Comparison of ENCODE assay signal across 9 mouse cellular contexts in the genomic region with DNA sequence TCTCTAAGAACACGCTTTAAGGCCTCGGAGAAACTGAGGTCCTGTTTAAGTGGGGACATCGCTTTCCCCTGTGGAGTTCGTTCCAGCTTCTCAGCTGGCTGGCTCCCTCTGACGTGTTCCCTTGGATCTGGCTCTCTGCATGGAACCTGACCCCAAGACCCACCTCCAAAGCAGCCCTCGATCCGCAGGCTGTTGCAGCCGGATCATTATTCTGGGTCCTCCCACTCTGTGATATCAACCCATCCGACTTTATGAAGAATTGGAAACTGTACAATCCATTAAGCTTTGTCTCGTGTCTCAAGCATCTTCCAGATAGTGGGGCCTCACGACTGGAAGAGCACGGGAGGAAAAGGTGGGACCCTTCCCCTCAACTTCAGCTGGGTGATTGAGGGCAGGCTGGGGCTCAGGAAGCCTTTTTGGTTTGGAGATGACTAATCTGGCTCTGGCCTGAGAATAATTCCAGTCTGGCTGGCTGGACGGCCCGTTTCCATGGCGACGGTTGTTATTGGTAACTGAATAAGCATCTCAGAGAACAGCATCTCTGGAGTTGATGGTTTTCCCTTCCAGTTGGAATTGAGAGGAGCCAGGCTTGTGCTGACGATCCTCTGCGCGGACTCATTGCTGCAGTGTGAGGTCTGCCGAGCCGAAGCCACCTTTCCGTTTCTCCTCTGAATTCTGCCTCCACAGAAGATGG. TPM values are rescaled to one million over a fixed set of nuclear protein-coding genes. Genes with fewer than 3 reads are reported as not detected.
DNase-seq lines count a peak whose midpoint lies in the region; ATAC-seq lines count a peak whose summit lies in the region.
"Had no signal": no experiment of that assay in that cellular context is flagged by ENCODE, and none has a peak within 500 bp of the region (broad histone marks: within the 10 kb centered on the region; RNA-seq: fewer than 3 reads in every experiment).

No protein-coding gene starts in this region.

- peak overlapping the region; percentile 23; the same call in 1 of the 2 replicates for H3K27ac ChIP-seq in neural tube, embryonic 15.5 days (replicated peaks)
- no peak overlapping the region for H3K27ac ChIP-seq in kidney, embryonic 15.5 days
- H3K27ac ChIP-seq: limb, embryonic 12.5 days had no signal

- H3K4me1 ChIP-seq in neural tube, embryonic 15.5 days, result peaks cover 14% of the 10 kb centered on the region
- H3K4me1 ChIP-seq in kidney, embryonic 15.5 days, result no peaks in the 10 kb centered on the region
- H3K4me1 ChIP-seq: limb, embryonic 12.5 days had no signal

- WGBS in neural tube, embryonic 15.5 days, result 41% methylated on average over 22 of the region's 22 CpGs
- WGBS in kidney, embryonic 15.5 days, result 68% methylated on average over 22 of the region's 22 CpGs

- no peaks in the 10 kb centered on the region for H3K36me3 ChIP-seq in neural tube, embryonic 15.5 days
- H3K36me3 ChIP-seq in kidney, embryonic 15.5 days, result no peaks in the 10 kb centered on the region
- H3K36me3 ChIP-seq: limb, embryonic 12.5 days had no signal

- 0 out of 2 replicates have a peak, but pooled peaks cover 4% of the 10 kb centered on the region for H3K27me3 ChIP-seq in neural tube, embryonic 15.5 days (replicated peaks)
- 0 out of 2 replicates have a peak, but pooled peaks cover 11% of the 10 kb centered on the region for H3K27me3 ChIP-seq in kidney, embryonic 15.5 days

- peak; percentile 90 for DNase-seq in Muller cell, postnatal 12 days (ENCODE audit: inconsistent ontology term)
- DNase-seq in brain, embryonic 18.5 days (ENCODE audit: low read depth, low spot score), result peak; percentile 74
- DNase-seq in forelimb bud, embryonic 11.5 days (ENCODE audit: low read depth, low spot score), result peak; percentile 51
- DNase-seq in left cerebral cortex, adult 11 months (ENCODE audit: low spot score), result peak; percentile 70
- no peak for DNase-seq in heart, postnatal 36 days
- no peak for DNase-seq in ovary, adult 18-20 months (ENCODE audit: low spot score)

- peak; percentile 71; the same call in 1 of the 2 replicates for ATAC-seq in neural tube, embryonic 15.5 days (ENCODE audit: low FRiP score)
- no peak for ATAC-seq in kidney, embryonic 15.5 days (replicated peaks; ENCODE audit: low FRiP score)

- intact Hi-C loops in heart, postnatal 36 days (cut with DNase I), result no loop called here

- peak overlapping the region; percentile 15; the same call in 1 of the 2 replicates for H3K4me2 ChIP-seq in neural tube, embryonic 15.5 days
- no peak overlapping the region for H3K4me2 ChIP-seq in kidney, embryonic 15.5 days
- H3K4me2 ChIP-seq: limb, embryonic 12.5 days had no signal

- H3K4me3 ChIP-seq in neural tube, embryonic 15.5 days (replicated peaks), result no peak overlapping the region
- no peak overlapping the region for H3K4me3 ChIP-seq in kidney, embryonic 15.5 days (replicated peaks)
- H3K4me3 ChIP-seq: limb, embryonic 12.5 days had no signal

- H3K9ac ChIP-seq in neural tube, embryonic 15.5 days (replicated peaks), result no peak overlapping the region
- H3K9ac ChIP-seq in kidney, embryonic 15.5 days, result no peak overlapping the region
- H3K9ac ChIP-seq: limb, embryonic 12.5 days had no signal

- no peaks in the 10 kb centered on the region for H3K9me3 ChIP-seq in neural tube, embryonic 15.5 days (replicated peaks)
- H3K9me3 ChIP-seq in kidney, embryonic 15.5 days (replicated peaks), result no peaks in the 10 kb centered on the region
- H3K9me3 ChIP-seq: limb, embryonic 12.5 days had no signal

RNA-seq across cellular contexts. Expression of a gene that starts 50.4 kb away (rescaled TPM):
- 20.8 and 23.4 TPM in 2 replicates for polyA plus RNA-seq in neural tube, embryonic 15.5 days (2015; fragmentation: Nextera tagmentation; extraction: Ambion mirVana)
- total RNA-seq in heart, postnatal 36 days (2021), result 1 to 10 TPM; 1.0 to 1.4 TPM
- polyA plus RNA-seq in kidney, embryonic 15.5 days (2015; fragmentation: Nextera tagmentation; extraction: Ambion mirVana), result 1.7 and 2.7 TPM in 2 replicates

Comparison
In these comparisons a context has a peak if more than half of its experiments do, and no peak if none do; other contexts are left out.
1. DNase-seq: peak in Muller cell, postnatal 12 days (single experiment), brain, embryonic 18.5 days (single experiment), forelimb bud, embryonic 11.5 days (single experiment) and left cerebral cortex, adult 11 months (single experiment); none in heart, postnatal 36 days (0 of 2) and ovary, adult 18-20 months (single experiment).